Mouse (Mus musculus) megakaryocyte progenitor cell, adult 5-6 weeks (primary cell): Measurements from ENCODE around the gene Aoc2. TPM values are rescaled to one million over a fixed set of nuclear protein-coding genes. Genes with fewer than 3 reads are reported as not detected.

Experiments used
- ATAC-seq: replicated peaks from 2 replicates; pipeline ENCODE4 v1.8.0; 2016; ENCODE audit warnings: mild to moderate bottlenecking, moderate TSS enrichment, inconsistent platforms; ENCODE audit not compliant: poor library complexity
- total RNA-seq, 2 experiments: library from RNA; stranded (forward) in 1 of 2; stranded (reverse) in 1 of 2; fragments of 157-497, 149-512 nt in 1 of 2; fragments of 200-1000 nt in 1 of 2; gene quantifications; 2 replicates each; pipeline versions ENCODE4 v1.2.3 to v1.2.4; 2015 to 2017

Aoc2 gene
- total RNA-seq (2015) = 1.5 and 2.0 TPM in 2 replicates
- 0.75 and 1.6 TPM in 2 replicates for total RNA-seq (2017)

DNA sequence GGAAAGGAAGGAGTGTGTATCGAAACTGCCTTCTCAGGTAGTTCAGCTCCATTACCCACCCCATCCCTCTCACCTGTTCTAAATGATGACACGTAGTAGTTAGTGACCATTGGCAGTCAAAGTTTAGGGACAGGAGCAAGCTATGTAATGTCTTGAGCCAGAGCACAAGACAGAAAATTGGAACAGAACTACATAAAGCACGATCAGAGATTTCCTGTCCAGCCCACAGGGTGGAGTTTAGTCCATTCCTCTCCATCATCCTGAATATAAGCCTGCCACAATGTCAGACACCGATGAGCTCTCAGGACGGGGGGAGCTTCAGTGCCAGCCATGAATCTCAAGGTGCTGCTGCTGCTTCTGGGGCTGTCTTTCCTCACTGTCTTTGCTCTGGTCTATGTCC, at the start of gene Aoc2:
Gene Aoc2, plus strand, starts transcription at position 301 of the 400 bp plus-strand sequence.
- no peak for ATAC-seq

DNA sequence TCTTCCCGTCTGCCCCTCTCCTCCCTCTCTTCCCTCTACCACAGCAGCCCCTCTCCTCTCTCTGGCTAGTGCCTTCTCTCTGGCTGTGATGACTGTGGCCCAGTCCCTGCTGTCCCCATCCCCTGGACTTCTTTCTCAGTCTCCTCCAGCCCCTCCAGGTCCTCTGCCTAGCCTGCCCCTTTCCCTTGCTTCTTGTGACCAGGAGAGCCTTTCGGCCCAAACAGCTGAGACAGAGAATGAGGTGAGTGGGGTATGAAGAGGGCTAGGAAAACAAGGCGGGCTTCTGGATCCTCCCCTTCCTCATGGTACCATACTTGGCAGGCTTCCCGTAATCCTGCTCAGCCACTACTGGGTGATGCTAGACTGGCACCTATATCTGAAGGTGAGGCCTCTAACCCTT, 49.6 kb upstream of the Aoc2 start:
- no peak for ATAC-seq

DNA sequence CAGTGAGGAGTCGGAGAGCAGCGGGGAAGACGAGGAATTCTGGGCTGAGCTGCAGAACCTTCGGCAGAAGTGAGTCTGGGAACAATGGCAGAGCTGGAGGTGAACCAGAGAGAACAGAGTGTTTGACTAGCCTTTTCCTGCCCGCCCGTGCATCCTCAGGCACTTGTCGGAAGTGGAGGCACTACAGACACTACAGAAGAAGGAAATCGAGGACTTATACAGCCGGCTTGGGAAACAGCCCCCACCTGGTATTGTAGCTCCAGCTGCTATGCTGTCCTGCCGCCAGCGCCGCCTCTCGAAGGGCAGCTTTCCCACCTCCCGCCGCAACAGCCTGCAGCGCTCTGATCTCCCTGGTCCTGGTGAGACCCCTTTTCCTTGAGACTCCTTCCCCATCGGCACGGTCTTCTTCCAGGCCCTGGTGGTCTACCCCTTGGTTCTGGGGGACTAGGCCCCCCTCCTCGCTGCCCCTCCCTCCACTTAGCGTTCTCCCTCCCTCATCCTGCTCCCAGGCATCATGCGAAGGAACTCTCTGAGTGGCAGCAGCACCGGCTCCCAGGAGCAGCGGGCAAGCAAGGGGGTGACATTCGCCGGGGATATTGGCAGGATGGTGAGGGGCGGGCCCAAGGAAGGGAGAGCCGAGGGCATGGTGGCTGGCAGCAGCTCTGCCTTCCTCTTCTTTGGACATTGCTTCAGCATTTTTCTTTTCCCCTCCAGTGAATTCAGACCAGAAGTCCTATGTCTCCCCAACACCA, 48.4 kb upstream of the Aoc2 start:
- ATAC-seq = no peak

DNA sequence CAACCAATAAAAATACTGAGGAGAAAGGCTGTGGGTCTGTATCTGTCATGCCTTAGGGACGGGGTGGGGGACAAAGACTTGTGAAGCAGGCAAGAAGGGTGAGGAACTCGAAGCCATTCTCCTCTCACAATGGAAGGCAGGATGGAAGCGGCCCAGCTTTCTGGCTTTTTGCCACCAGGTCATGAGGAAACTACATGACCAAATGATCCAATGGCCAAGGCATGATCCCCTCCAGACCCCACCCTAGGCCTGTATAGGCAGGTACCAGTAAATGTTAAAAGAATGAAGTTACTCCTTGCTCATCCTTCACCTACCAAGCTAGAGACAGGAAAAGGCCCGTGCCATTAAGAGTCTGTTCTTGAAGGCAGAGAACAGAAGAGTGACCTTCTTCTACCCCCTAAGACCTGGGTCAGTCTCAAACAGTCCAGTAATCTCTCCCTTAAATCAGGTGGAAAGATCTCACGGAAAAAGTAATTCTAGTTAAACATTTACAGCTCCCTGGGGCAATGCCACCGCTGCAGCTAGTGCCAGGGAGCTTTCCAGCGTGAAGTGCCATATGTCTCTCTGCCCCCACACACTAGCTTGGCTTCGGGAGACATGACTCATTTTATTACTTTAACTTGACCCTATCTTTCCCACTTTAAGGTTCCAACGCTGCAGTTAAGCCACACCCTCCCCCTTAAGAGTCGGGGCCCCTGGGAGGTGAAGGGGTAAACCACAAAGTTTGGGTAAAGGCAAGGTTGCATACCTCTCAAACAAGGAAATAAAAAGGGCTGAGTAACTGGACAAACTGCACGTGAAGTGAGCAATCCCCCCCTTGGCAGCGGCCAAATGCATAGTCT, 47.3 kb upstream of the Aoc2 start:
- ATAC-seq = 0 out of 2 replicates have a peak, but pooled peaks have one; percentile 11

DNA sequence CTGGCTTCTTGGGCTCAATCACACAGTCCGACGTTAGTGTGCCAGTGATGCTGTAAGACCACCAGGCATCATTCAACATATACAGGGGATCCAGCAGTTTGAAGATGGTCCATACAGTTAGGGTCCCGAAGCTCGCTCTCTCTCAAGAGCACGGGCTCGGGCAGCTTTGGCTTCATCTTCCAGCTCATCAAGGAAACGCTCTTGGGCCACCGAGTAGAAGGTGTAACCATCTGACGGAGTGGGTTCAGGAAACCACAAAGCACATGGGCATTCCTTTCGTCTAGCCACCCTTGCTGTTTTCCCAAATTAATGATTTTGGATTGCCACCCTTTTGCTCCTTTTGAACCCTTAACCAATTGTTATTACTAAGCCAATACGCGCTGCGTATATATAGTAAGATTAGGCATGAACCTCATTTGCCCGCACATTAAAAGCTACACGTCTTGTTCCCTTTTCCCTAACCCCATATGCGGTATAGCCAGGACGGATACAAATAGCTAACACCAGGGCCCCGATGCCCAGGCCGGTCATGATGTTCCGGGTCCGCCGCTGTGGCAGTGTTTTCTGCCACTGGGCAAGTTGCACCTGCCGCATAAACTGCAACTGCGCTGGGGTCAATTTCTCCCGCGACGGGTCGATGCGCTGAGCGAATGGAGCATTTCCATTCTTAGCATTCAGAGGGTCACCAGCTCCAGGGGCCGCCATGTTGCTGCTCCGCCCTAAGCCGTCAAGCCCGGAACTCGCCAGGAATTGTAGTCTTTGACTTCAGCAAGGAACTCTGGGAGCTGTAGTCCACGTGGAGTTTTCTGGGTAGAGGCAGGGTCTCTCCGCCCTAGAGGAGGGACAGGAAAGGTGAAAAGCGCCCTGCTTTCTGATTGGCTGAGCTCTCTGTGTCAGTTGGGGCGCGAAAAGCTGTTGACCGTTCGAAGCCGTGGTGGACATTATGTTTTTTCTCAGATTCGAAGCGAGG, 46.4 kb upstream of the Aoc2 start, which contains the start of the genes Cntd1 and Coa3:
Gene Cntd1, plus strand, starts transcription at position 790 of the 970 bp plus-strand sequence.
Gene Coa3, minus strand, starts transcription at position 892 of the 970 bp plus-strand sequence.
- peak; percentile 96 for ATAC-seq

DNA sequence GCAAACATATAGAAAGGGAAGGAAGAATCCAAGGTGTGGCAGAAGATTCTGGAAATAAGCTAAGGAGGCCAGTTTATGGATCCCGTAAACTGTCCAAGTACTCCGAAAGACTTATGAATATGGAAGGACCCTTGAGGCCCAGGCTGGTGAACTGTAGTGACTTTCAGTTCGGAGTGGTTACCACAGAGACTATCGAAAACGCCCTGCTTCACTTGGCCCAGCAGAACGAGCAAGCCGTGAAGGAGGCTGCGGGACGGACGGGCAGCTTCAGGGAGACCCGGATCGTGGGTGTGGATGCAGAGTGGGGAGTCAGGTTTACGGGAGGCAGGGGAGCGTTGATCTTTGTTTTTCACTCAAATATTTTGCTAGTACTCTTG, 45.7 kb upstream of the Aoc2 start:
- peak; percentile 13; the same call in 1 of the 2 replicates for ATAC-seq

DNA sequence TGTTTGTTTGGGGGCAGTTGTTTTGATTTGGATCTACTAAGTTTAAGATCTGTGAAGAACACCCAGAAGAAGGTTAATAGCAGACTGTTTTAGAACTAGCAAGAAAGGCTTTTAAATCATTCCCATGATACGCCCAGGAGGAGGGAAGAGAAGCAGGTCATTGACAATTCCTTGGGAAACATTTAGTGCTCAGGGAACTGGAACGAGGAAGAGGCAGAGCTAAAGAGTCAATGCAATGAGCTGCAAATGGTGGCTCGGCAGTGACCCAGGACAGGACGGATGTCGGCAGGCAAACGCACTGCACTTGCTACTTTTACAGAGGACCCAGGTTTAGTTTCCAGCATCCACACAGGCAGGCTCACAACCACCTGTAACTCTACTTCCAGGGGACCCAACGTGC, 44.0 kb upstream of the Aoc2 start:
- no peak for ATAC-seq

DNA sequence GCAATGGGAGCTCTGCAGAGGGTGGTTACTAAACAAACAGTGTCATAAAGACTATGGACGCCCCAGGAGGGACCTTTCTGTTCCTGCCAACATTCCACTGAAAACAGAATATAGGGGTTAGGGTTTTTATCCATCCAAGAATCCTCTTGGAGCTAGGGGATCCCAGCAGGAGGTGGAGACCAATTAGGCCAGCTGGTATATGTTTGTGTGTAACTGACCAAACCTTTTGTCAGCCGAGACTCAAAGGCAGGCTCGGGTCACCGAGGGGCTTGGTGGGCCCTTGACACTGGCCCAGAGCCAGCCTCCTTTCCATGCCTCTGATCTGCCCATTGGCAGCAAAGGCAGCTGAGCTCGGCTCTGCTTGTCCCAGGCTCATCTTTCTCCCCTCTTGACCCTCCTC, 42.0 kb upstream of the Aoc2 start:
- no peak for ATAC-seq

DNA sequence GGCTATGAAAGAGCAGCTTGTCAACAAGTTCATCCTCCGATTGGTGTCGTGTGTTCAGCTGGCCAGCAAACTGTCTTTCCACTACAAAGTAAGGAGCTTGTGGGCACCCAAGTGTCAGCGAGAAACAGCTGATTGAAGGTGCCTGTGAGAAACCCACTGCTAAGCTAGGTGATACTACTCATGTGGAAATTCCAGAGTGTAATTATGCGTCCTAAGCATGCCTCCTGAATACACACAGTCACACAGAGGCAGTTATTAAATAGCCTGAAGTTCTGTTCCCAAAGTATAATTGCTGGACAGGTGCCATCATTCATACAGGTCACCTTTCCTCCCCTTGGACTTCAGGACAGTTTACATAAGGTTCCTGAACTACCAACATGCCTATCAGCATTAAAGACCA, 41.1 kb upstream of the Aoc2 start:
- no peak for ATAC-seq

DNA sequence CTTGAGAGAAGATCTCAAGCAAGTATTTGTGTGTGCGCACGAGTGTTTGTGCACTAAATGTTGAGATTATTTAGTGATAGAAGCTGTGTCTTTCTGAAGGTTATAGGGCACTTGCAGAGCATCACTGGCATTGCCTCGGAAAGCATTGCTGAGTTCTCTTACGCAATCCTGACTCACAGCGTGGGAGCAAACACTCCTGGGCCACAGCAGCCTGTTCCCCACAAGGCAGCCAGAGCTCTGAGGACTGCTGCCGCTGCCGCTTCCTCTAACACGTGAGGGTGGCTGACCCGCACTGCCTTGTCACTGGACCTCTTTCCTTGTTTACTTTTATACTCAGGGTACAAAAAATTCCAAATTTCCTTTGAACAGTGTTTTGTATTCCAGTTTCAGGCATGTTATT, 37.6 kb upstream of the Aoc2 start:
- peak; percentile 80 for ATAC-seq

DNA sequence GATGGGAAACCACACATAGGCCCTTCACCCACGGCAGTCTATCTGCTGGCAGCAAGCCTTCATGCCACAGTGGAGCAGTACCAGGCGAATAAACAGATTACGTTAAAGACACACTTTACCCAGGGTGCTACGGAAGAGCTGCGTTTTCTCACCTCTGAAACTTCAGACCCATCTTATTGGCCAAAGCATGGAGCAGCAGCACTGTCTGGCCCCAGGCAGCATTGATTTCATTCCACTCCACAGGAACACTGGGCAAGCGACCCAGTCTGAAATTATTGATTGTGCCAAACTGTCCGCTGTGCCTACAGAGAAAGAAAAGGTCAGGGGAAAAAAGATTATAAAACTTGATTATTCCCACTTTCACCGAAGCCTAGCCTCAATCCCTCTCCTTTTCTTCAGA, 33.6 kb upstream of the Aoc2 start:
- ATAC-seq = no peak

DNA sequence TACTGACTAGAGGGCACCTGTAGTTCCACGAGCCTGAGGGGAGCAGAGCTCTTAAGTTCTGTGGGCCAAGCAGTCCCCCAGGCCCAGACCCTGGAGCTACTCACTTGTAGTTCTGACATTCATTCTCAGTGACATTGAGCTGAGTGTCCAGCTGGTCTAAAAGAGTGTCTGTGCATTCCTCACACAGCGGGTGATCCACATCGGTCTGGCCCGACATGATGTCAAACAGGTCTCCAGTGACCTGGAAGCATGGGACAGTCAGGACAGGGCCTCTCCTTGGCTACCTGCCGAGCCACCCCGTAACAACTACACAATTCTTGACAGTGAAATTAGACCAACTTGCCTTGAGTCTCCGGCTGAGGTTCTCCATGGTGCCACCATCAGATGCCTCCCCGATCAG, 29.7 kb upstream of the Aoc2 start:
- ATAC-seq = no peak

DNA sequence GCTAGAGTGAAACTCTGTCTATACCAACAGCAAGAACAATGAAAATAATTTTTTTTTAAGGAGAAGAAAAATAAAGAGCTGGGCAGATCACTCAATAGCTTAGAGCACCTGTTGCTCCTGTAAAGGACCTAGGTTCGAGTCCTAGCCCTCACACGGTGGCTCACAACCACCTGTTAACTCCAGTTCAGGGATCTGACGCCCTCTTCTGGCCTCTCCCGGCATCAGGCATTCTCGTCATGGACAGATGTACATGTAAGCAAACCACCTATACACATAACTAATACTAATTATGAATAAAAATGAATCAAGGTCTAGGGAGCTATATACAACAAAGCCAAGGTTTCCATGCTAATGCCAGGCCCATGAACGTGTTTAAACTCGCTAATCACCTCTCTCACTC, 24.0 kb upstream of the Aoc2 start:
- 0 out of 2 replicates have a peak, but pooled peaks have one; percentile 29 for ATAC-seq

DNA sequence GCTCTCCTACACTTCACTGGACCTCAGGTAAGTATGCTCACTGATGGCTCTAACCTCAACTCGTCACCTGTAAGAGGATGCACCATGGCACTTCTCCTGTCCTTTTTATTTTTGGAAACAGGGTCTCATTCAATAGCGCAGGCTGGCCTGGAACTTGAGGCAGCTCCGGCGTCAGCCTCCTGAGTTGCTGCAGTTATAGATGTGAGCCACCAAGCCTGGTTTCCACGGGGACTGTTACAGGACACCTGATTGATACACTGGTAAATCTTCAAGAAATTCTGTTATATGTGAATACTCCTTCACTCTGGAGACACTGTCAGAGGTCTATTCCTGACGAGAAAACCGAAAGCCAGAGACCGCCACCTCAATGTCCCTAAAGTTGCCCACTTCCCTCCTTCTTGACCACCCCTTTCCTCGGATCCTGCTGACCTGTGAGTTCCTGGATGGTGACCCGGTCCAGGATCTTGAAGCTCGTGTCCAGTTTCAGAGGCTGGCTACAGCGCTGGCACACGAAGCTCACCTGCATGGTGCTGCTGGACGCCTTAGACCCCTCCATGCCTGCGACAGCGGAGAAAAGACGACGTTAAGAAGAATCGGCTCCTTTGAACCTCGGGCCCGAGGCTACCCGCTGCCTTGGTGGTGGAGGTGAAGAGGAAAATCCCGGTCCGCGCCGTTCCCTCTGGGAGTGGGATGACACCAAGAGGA, 23.4 kb upstream of the Aoc2 start:
- ATAC-seq = no peak; the same call in 1 of the 2 replicates

DNA sequence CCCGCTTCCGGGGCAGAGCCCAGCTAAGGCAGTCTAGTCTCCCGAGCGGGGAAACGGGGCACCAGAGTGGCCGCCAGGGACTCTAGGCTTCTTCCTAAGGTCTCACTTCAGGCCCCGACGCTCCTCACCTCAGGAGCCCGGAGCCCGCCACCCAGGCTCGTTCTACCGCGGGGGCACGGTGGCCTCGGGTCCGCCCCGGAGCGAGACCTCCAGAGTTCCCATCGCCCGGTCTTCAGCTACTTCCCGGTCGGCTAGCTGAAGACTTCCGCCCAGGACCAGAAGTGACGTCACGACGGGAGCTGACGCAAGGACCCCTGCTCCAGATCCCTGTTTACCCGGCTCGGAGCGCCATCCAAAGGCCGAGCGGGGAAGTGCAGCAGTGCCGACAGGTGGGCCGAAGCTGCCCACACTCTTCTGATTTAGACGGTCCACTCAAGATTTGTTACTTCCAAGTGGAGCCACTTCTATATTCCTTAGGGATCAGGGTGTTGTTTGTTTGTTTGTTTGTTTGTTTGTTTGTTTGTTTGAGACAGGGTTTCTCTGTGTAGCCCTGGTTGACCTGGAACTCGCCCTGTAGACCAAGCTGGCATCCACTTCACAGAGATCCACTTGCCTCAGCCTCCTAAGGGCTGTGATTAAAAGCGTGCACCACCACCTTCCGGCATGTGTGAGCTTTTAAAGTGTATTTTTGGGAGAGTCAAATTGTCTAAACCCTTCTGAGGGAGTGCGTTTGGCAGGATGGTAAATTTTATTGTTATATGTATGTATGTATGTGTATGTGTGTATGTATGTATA, 22.7 kb upstream of the Aoc2 start, which contains the start of gene Becn1:
Gene Becn1, minus strand, starts transcription at position 283 of the 795 bp plus-strand sequence.
- peak; percentile 99 for ATAC-seq

DNA sequence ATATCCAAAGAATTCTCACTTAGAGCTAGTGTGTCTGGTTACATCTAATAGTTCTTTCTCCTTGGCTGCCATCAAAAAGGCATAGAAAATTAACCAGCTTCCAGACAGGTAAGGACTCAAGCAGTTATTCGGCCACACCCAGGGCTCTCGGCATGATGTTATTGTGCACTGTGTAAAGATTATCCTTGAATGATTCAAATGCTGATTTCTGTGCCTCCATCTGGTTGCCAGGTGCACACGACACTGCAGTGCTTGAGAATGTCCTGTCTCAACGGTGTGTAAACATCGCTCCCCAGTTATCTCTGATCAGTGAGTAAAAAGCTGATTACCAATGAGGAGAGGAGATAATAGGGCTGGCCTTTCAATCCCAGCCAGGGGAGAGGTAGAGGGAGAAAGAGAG, 17.1 kb upstream of the Aoc2 start:
- ATAC-seq = no peak

DNA sequence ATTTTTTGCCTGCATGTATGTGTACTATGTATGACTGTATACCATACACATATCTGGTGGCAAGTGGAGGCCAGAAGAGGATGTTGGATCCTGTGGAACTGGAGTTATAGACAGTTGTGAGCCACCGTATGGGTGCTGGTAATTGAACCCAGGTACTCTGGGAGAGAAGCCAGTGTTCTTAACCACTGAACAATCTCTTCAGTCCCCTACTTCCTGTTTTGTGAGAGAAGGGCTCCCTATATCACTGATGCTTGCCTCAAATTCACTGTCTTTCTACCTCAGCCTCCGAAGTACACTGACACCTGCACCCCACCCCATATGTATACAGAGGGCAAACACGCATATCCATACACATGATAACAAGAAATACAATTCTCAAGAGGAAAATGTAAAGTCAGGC, 13.8 kb upstream of the Aoc2 start:
- ATAC-seq = no peak

DNA sequence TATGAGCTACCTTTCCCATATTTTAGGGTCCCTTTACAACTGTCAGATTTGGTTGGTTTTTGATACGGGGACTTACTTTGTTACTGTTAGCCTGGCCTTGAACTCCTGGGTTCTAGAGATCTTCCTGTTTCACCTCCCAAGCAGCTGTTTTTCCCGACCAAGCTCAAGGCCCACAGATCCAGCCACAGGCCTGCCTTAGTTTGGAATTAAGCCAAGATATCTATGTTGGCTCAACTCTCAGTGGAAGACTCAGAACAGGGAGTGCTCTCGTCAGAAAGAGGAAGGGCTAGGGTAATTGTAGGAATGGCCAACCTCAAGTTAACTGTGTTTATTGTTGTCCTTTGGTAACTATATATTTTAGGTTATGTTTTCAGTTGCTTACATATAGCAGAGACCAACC, 12.7 kb upstream of the Aoc2 start:
- ATAC-seq = no peak

DNA sequence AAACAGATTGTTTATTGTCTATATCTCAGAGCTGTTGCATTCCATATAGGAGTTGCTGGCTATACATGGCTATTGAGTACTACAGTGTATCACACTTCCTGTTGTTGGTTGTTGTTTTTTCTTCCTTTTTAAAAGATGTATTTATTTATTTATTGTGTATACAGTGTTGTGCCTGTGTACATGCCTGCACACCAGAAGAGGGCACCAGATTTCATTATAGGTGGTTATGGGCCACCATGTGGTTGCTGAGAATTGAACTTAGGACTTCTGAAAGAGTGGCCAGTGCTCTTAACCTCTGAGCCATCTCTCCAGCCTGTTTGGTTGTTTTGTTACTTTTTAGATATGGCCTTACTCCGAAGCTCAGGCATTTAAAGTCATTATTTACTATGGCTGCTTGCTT, 10.3 kb upstream of the Aoc2 start:
- ATAC-seq = no peak
